Mouse (Mus musculus): ENCODE results near the gene Rnaseh2a.

- no peak for TF ChIP-seq CTCF (conservative IDR thresholded peaks at IDR 0.05 in 1 of 2, IDR thresholded peaks at IDR 0.05 in 1 of 2; ENCODE audit: low read depth in 2 of 2, low read length in 2 of 2)
- TF ChIP-seq ZC3H11A (IDR thresholded peaks at IDR 0.05; ENCODE audit: low read depth, low read length), result no peak
- TF ChIP-seq POLR2A (IDR thresholded peaks at IDR 0.05; ENCODE audit: low read depth, low read length), result no peak
Measured at GRCm38 (mm10) chr8:84930582-84930981, 39.0 kb downstream of the Rnaseh2a start.

All from CH12.LX (cell line).